Mouse (Mus musculus): ENCODE measurements around the gene Cyb561d2. TPM values are rescaled to one million over a fixed set of nuclear protein-coding genes. Genes with fewer than 3 reads are reported as not detected.

The Cyb561d2 gene
- total RNA-seq, 2 experiments from 2014 or later: 16.7 to 17.8 TPM

GRCm38 (mm10) chr9:107526198-107527026 is 15.6 kb downstream of the Cyb561d2 start:
- peak in 1 of 2 experiments; percentile 71 for DNase-seq (ENCODE audit: low spot score in 2 of 2)

- DNase-seq (ENCODE audit: low spot score in 2 of 2): no peak
Measured at GRCm38 (mm10) chr9:107522400-107522711, 19.6 kb downstream of the Cyb561d2 start.

GRCm38 (mm10) chr9:107521711-107522399 is 20.1 kb downstream of the Cyb561d2 start:
- DNase-seq (ENCODE audit: low spot score in 2 of 2): no peak

GRCm38 (mm10) chr9:107521190-107521589 is 20.8 kb downstream of the Cyb561d2 start:
- DNase-seq (ENCODE audit: low spot score in 2 of 2): no peak

GRCm38 (mm10) chr9:107520331-107520730 is 21.7 kb downstream of the Cyb561d2 start:
- DNase-seq (ENCODE audit: low spot score in 2 of 2): no peak

GRCm38 (mm10) chr9:107514303-107514955 is 27.6 kb downstream of the Cyb561d2 start:
- peak; percentile 86 to 87 for DNase-seq (ENCODE audit: low spot score in 2 of 2)

- no peak for DNase-seq (ENCODE audit: low spot score in 2 of 2)
Measured at GRCm38 (mm10) chr9:107512326-107512725, 29.7 kb downstream of the Cyb561d2 start.

GRCm38 (mm10) chr9:107511436-107511835 is 30.6 kb downstream of the Cyb561d2 start:
- no peak for DNase-seq (ENCODE audit: low spot score in 2 of 2)

GRCm38 (mm10) chr9:107510384-107511100 is 31.5 kb downstream of the Cyb561d2 start:
- no peak for DNase-seq (ENCODE audit: low spot score in 2 of 2)

GRCm38 (mm10) chr9:107508266-107508665 is 33.7 kb downstream of the Cyb561d2 start:
- peak; percentile 39 to 69 for DNase-seq (ENCODE audit: low spot score in 2 of 2)

GRCm38 (mm10) chr9:107504662-107505537 is 37.1 kb downstream of the Cyb561d2 start:
- peak in 1 of 2 experiments; percentile 43 for DNase-seq (ENCODE audit: low spot score in 2 of 2)

- DNase-seq (ENCODE audit: low spot score in 2 of 2): no peak
Measured at GRCm38 (mm10) chr9:107502131-107502846, 39.7 kb downstream of the Cyb561d2 start.

GRCm38 (mm10) chr9:107500708-107501286 is 41.2 kb downstream of the Cyb561d2 start:
- DNase-seq (ENCODE audit: low spot score in 2 of 2): no peak

GRCm38 (mm10) chr9:107496359-107496758 is 45.6 kb downstream of the Cyb561d2 start:
- DNase-seq (ENCODE audit: low spot score in 2 of 2): no peak

GRCm38 (mm10) chr9:107494238-107494637 is 47.8 kb downstream of the Cyb561d2 start:
- no peak for DNase-seq (ENCODE audit: low spot score in 2 of 2)

- no peak for DNase-seq (ENCODE audit: low spot score in 2 of 2)
Measured at GRCm38 (mm10) chr9:107493511-107493910, 48.5 kb downstream of the Cyb561d2 start.

- no peak for DNase-seq (ENCODE audit: low spot score in 2 of 2)
Measured at GRCm38 (mm10) chr9:107490625-107491024, 51.4 kb downstream of the Cyb561d2 start.

- no peak for DNase-seq (ENCODE audit: low spot score in 2 of 2)
Measured at GRCm38 (mm10) chr9:107490146-107490545, 51.8 kb downstream of the Cyb561d2 start.

Data from layer of hippocampus, postnatal 14 days (tissue).